Mouse (Mus musculus) kidney, embryonic 14.5 days (tissue): ENCODE measurements around the gene Ltbr. TPM values are rescaled to one million over a fixed set of nuclear protein-coding genes. Genes with fewer than 3 reads are reported as not detected.
A peak's percentile ranks its signal among the peaks of the same experiment; 100 is the strongest.

Experiments used
- ATAC-seq: fragments of 200-750 bp; cut with Nextera tagmentation; 2 replicates; pipeline ENCODE4 v1.8.0; 2017; ENCODE audit warnings: moderate number of reproducible peaks, mild to moderate bottlenecking, moderate TSS enrichment, moderate library complexity; ENCODE audit not compliant: low FRiP score, low TSS enrichment
- H3K27ac ChIP-seq: fragments of 300-500 bp; sonication (generic); 2 replicates; pipeline ENCODE4 v1.5.1; 2014; ENCODE audit warnings: low read depth, mild to moderate bottlenecking, low read length, moderate library complexity, mixed read lengths
- H3K27me3 ChIP-seq: fragments of 300-500 bp; sonication (generic); 2 replicates; pipeline ENCODE4 v1.6.1; 2014; ENCODE audit warnings: mild to moderate bottlenecking, low read length; ENCODE audit not compliant: control insufficient read depth, insufficient read depth
- H3K36me3 ChIP-seq: fragments of 300-500 bp; sonication (generic); 2 replicates; pipeline ENCODE4 v1.6.1; 2014; ENCODE audit warnings: low read length, mixed read lengths; ENCODE audit not compliant: control insufficient read depth, insufficient read depth
- H3K4me1 ChIP-seq: fragments of 300-500 bp; sonication (generic); 2 replicates; pipeline ENCODE4 v1.6.1; 2014; ENCODE audit warnings: low read length, mixed read lengths; ENCODE audit not compliant: control insufficient read depth, insufficient read depth
- H3K4me2 ChIP-seq: fragments of 300-500 bp; sonication (generic); replicated peaks from 2 replicates; pipeline ENCODE4 v1.6.1; 2014; ENCODE audit warnings: low read depth, mild to moderate bottlenecking, low read length
- H3K4me3 ChIP-seq: fragments of 300-500 bp; sonication (generic); 2 replicates; pipeline ENCODE4 v1.5.1; 2014; ENCODE audit warnings: mild to moderate bottlenecking, low read length
- H3K9ac ChIP-seq: fragments of 300-500 bp; sonication (generic); 2 replicates; pipeline ENCODE4 v1.6.1; 2014; ENCODE audit warnings: low read depth, mild to moderate bottlenecking, low read length, moderate library complexity
- H3K9me3 ChIP-seq: fragments of 300-500 bp; sonication (generic); 2 replicates; pipeline ENCODE4 v1.6.1; 2016; ENCODE audit warnings: low read length; ENCODE audit not compliant: control insufficient read depth
- WGBS: fragments of 180-500 bp; shearing (Covaris S2); extraction: QIAGEN DNeasy Blood & Tissue Kit; methylation state at CpG from one replicate; pipeline ENCODE4 v1.1.7; 2014; 5-methylcytosine and 5-hydroxymethylcytosine counted together
- polyA plus RNA-seq: library from polyadenylated mRNA; unstranded; fragments of >200 nt; fragmentation: Nextera tagmentation; extraction: Ambion mirVana; gene quantifications from 2 replicates; pipeline ENCODE4 v1.2.1, GENCODE M21; 2014

Ltbr gene
- polyA plus RNA-seq, 1 experiment from 2014 or later = 54.0 TPM

GRCm38 (mm10) chr6:125354352-125355151, 40.9 kb upstream of the Ltbr start:
- peak overlapping the region; percentile 14; the same call in 1 of the 2 replicates for H3K4me3 ChIP-seq
- peak overlapping the region; percentile 1; the same call in 1 of the 2 replicates for H3K9ac ChIP-seq
- H3K36me3 ChIP-seq = peaks cover 24% of the 10 kb centered on the region
- peak overlapping the region; percentile 72 for H3K27ac ChIP-seq
- peak overlapping the region; percentile 34 for H3K4me2 ChIP-seq
- H3K9me3 ChIP-seq = no peaks in the 10 kb centered on the region
- H3K27me3 ChIP-seq = no peaks in the 10 kb centered on the region
- peaks cover 58% of the 10 kb centered on the region for H3K4me1 ChIP-seq
- ATAC-seq = peak; percentile 34; the same call in 1 of the 2 replicates
- WGBS = 6% methylated on average over 14 of the region's 14 CpGs

GRCm38 (mm10) chr6:125353655-125354054, 40.0 kb upstream of the Ltbr start:
- peak overlapping the region; percentile 72; the same call in 1 of the 2 replicates for H3K27ac ChIP-seq
- 0 out of 2 replicates have a peak overlapping the region, but pooled peaks have one; percentile 1 for H3K9ac ChIP-seq
- H3K36me3 ChIP-seq = peaks cover 16% of the 10 kb centered on the region
- no peak for ATAC-seq
- H3K4me1 ChIP-seq = peaks cover 64% of the 10 kb centered on the region
- H3K27me3 ChIP-seq = no peaks in the 10 kb centered on the region
- no peak overlapping the region for H3K4me3 ChIP-seq
- H3K4me2 ChIP-seq = peak overlapping the region; percentile 34
- H3K9me3 ChIP-seq = no peaks in the 10 kb centered on the region
- WGBS = 68% methylated on average over 4 of the region's 4 CpGs

GRCm38 (mm10) chr6:125353221-125353620, 39.5 kb upstream of the Ltbr start:
- no peak for ATAC-seq
- H3K27me3 ChIP-seq = no peaks in the 10 kb centered on the region
- peaks cover 66% of the 10 kb centered on the region for H3K4me1 ChIP-seq
- H3K4me2 ChIP-seq = no peak overlapping the region
- no peaks in the 10 kb centered on the region for H3K9me3 ChIP-seq
- H3K4me3 ChIP-seq = no peak overlapping the region
- H3K27ac ChIP-seq = 0 out of 2 replicates have a peak overlapping the region, but pooled peaks have one; percentile 72
- H3K9ac ChIP-seq = no peak overlapping the region
- peaks cover 12% of the 10 kb centered on the region for H3K36me3 ChIP-seq
- WGBS = 63% methylated on average over 11 of the region's 11 CpGs

GRCm38 (mm10) chr6:125352811-125353210, 39.1 kb upstream of the Ltbr start:
- Histone ChIP-seq H3K4me3 (no peak overlapping the region), H3K9ac (no peak overlapping the region), H3K36me3 (peaks cover 8% of the 10 kb centered on the region), H3K9me3 (no peaks in the 10 kb centered on the region), H3K4me2 (no peak overlapping the region; the same call in 1 of the 2 replicates), H3K4me1 (peaks cover 63% of the 10 kb centered on the region), H3K27ac (no peak overlapping the region), H3K27me3 (no peaks in the 10 kb centered on the region)
- WGBS = 57% methylated on average over 4 of the region's 4 CpGs
- ATAC-seq = no peak

GRCm38 (mm10) chr6:125352046-125352384, 38.3 kb upstream of the Ltbr start:
- H3K4me1 ChIP-seq = peaks cover 63% of the 10 kb centered on the region
- H3K27me3 ChIP-seq = no peaks in the 10 kb centered on the region
- no peak overlapping the region for H3K27ac ChIP-seq
- H3K4me3 ChIP-seq = no peak overlapping the region; the same call in 1 of the 2 replicates
- H3K4me2 ChIP-seq = no peak overlapping the region
- no peaks in the 10 kb centered on the region for H3K9me3 ChIP-seq
- WGBS = 61% methylated on average over 5 of the region's 5 CpGs
- no peak for ATAC-seq
- no peak overlapping the region for H3K9ac ChIP-seq
- H3K36me3 ChIP-seq = no peaks in the 10 kb centered on the region; the same call in 1 of the 2 replicates

GRCm38 (mm10) chr6:125351368-125352045, 37.8 kb upstream of the Ltbr start:
- ATAC-seq = no peak
- Histone ChIP-seq H3K9me3 (no peaks in the 10 kb centered on the region), H3K27me3 (no peaks in the 10 kb centered on the region), H3K4me3 (peak overlapping the region; percentile 85), H3K4me2 (peak overlapping the region; percentile 91), H3K27ac (no peak overlapping the region), H3K4me1 (peaks cover 63% of the 10 kb centered on the region), H3K36me3 (no peaks in the 10 kb centered on the region; the same call in 1 of the 2 replicates), H3K9ac (peak overlapping the region; percentile 83; the same call in 1 of the 2 replicates)
- WGBS = 53% methylated on average over 8 of the region's 8 CpGs

GRCm38 (mm10) chr6:125350995-125351324, 37.3 kb upstream of the Ltbr start:
- peak overlapping the region; percentile 85 for H3K4me3 ChIP-seq
- H3K4me1 ChIP-seq = peaks cover 58% of the 10 kb centered on the region
- no peaks in the 10 kb centered on the region for H3K27me3 ChIP-seq
- no peaks in the 10 kb centered on the region; the same call in 1 of the 2 replicates for H3K36me3 ChIP-seq
- H3K4me2 ChIP-seq = peak overlapping the region; percentile 91
- H3K9me3 ChIP-seq = no peaks in the 10 kb centered on the region
- 61% methylated on average over 2 of the region's 2 CpGs for WGBS
- peak overlapping the region; percentile 83 for H3K9ac ChIP-seq
- no peak overlapping the region for H3K27ac ChIP-seq
- no peak for ATAC-seq

- no peaks in the 10 kb centered on the region; the same call in 1 of the 2 replicates for H3K36me3 ChIP-seq
- no peaks in the 10 kb centered on the region for H3K9me3 ChIP-seq
- peak overlapping the region; percentile 85 for H3K4me3 ChIP-seq
- H3K27me3 ChIP-seq = no peaks in the 10 kb centered on the region
- H3K4me2 ChIP-seq = peak overlapping the region; percentile 91
- peak; percentile 0; the same call in 1 of the 2 replicates for ATAC-seq
- peak overlapping the region; percentile 89 for H3K27ac ChIP-seq
- peaks cover 53% of the 10 kb centered on the region for H3K4me1 ChIP-seq
- H3K9ac ChIP-seq = peak overlapping the region; percentile 83
- 2% methylated on average over 20 of the region's 20 CpGs for WGBS
These were observed 36.7 kb upstream of the Ltbr start for GRCm38 (mm10) chr6:125350231-125350994.
